Mouse (Mus musculus) lung, adult 2 months (tissue): ENCODE results near the gene Rab25. TPM values are rescaled to one million over a fixed set of nuclear protein-coding genes. Genes with fewer than 3 reads are reported as not detected.

Experiments used
- DNase-seq: peaks from one replicate; pipeline ENCODE4 v3.0.0; 2022
- H3K4me1 ChIP-seq: fragments of 200-500 bp; 2 replicates; pipeline ENCODE4 v1.6.1; 2011; ENCODE audit warnings: low read length; ENCODE audit not compliant: control insufficient read depth, insufficient read depth
- H3K4me3 ChIP-seq: fragments of 200-500 bp; replicated peaks from 2 replicates; pipeline ENCODE3; 2011; ENCODE audit warnings: low read depth, mild to moderate bottlenecking, control low read depth, low read length; ENCODE audit errors: extremely low read depth
- CTCF ChIP-seq: fragments of 200-500 bp; IDR thresholded peaks from 2 replicates; pipeline ENCODE4 v1.5.1; 2011; ENCODE audit warnings: mild to moderate bottlenecking, low read length, control low read depth; ENCODE audit not compliant: insufficient read depth
- POLR2A ChIP-seq: fragments of 200-500 bp; IDR thresholded peaks from 2 replicates; pipeline ENCODE4 v1.6.1; 2011; ENCODE audit warnings: low read depth, mild to moderate bottlenecking, control low read depth, low read length, borderline replicate concordance; ENCODE audit errors: extremely low read depth
- WGBS: fragments of 180-500 bp; shearing (Covaris S2); methylation state at CpG from one replicate; pipeline ENCODE4 v1.1.7; 2018; 5-methylcytosine and 5-hydroxymethylcytosine counted together
- polyA plus RNA-seq: library from polyadenylated mRNA; depleted of rRNA; stranded (reverse); fragments of >200 nt; gene quantifications from 2 replicates; pipeline ENCODE4 v1.2.3, GENCODE M21; 2012

The Rab25 gene
- polyA plus RNA-seq, 1 experiment = 105 TPM

DNA sequence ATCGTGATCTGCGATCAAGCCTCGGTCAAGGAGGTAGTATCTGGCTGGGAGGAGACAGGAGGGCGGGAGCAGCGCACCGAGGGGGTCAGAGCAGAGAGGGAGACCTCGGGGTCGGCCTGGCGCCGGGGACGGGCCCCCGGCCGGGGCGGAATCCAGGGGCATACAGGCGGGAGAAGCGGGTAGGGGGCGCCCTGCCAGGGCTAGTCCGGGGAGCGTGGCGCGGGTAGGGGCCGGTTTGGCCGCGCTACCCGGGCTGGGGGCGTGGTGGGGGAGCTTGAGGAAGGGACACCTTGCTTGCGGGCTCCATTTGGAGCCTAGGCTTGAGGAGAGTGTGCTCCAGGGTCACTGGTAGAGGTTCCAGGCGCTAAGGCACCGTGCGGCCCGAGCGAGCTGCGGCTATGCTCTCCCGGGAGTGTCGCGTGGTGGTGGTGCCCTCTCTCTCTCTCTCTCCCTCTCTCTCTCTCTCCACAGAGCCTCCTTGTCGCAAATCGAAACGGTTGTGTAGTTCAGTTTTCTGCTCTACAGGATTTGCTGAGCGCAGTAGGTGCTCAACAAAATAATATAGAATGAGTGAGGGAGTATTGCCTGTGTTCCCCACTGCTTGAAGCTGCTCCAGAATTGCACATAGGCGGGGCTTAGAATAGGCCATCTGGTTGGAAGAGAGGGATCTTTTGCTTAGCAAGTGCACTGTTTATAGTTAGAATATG, 5.9 kb upstream of the Rab25 start:
- TF ChIP-seq POLR2A = no peak
- TF ChIP-seq CTCF = no peak
- DNase-seq = peak; percentile 47
- under 1% methylated on average over 41 of the region's 41 CpGs for WGBS
- Histone ChIP-seq H3K4me3 (peak overlapping the region; percentile 93), H3K4me1 (peaks cover 3% of the 10 kb centered on the region)

- peaks cover 3% of the 10 kb centered on the region for H3K4me1 ChIP-seq
Measured at GRCm38 (mm10) chr3:88553525-88553879, 5.4 kb upstream of the Rab25 start, which contains the start of gene Ubqln4. Ubqln4 (plus strand) TSS chr3:88553758.

DNA sequence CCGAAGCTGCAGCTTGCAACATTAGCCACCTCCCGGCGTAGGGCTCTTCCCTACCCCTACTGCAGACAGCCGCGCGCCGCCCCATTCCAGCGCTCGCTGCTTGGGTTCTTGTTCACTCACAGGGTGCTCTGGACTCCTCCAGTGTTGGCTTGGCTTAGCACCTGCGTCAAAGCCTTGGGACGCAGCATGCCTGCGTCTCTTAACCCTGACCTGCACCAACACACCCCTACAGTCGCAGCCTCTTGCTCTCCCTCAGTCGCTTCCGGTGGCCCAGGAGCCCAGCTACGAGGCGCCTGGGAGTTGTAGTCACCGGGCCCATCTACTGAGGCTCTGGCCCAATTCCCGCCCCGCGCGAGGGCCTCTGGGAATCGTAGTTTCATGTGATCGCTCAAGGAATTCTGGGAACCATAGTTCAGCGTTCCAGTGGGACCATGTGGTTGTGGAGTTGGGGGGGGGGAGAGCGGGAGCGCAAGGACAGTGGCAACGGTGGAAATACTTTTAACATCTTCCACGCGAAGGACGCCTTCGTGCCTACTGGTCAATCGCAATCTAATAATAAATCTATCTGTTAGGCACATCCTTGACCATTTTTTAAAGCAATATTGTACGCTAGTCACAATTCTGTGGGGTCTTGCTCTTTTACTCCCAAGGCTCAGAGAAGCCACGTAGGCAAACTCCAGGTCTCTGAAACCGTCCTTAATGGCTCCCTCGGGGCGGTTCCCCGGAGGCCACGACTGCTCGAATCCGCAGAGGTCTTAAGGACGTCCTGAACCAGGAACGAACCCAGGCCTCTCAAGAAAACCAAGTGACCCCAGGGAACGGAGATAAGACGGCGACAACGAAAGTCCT, 4.8 kb upstream of the Rab25 start, which contains the start of gene Lamtor2:
Gene Lamtor2 (minus strand): TSS at position 399 of the 849 bp plus-strand sequence.
- peak; percentile 88 for TF ChIP-seq POLR2A
- TF ChIP-seq CTCF = no peak
- H3K4me1 ChIP-seq = peaks cover 3% of the 10 kb centered on the region
- peak within 1 kb of the TSS; percentile 93 for H3K4me3 ChIP-seq
- DNase-seq = peak; percentile 97
- WGBS = under 1% methylated on average over 48 of the region's 48 CpGs

More at GRCm38 (mm10) chr3:88553525-88553879, 5.4 kb upstream of the Rab25 start, which contains the start of gene Ubqln4:
- H3K4me3 ChIP-seq = peak within 1 kb of the TSS; percentile 93
- TF ChIP-seq POLR2A = peak; percentile 65; the same call in 1 of the 2 replicates
- TF ChIP-seq CTCF = peak; percentile 8; the same call in 1 of the 2 replicates
- 0% methylated on average over 36 of the region's 37 CpGs for WGBS
- peak; percentile 92 for DNase-seq

- TF ChIP-seq CTCF (no peak), POLR2A (no peak)
- no peak for DNase-seq
- 8% methylated on average over 16 of the region's 16 CpGs for WGBS
- Histone ChIP-seq H3K4me3 (peak overlapping the region; percentile 90), H3K4me1 (peaks cover 3% of the 10 kb centered on the region)
Measured at GRCm38 (mm10) chr3:88552082-88552645, 4.1 kb upstream of the Rab25 start.

DNA sequence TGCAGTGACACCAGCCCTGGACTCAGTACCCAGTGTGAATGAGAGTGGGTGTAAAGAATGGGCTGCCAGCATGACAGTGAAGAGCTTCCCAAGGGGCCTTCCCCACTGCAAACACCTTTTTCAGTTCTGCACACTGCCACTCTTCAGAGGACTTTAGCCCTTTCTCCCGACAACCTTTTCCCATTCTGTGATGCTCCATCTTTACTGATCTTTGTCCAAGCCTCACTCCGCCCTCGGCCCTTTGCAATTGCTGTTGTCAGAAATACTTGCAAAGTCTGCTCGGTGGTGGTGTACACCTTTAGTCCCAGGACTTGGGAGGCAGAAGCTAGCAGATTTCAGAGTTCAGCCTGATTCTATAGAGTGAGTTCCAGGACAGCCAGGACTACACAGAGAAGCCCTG, 3.5 kb upstream of the Rab25 start:
- peaks cover 3% of the 10 kb centered on the region for H3K4me1 ChIP-seq
- TF ChIP-seq CTCF (no peak), POLR2A (no peak)
- no peak for DNase-seq
- WGBS = 68% methylated on average over 4 of the region's 4 CpGs
- H3K4me3 ChIP-seq = no peak overlapping the region

DNA sequence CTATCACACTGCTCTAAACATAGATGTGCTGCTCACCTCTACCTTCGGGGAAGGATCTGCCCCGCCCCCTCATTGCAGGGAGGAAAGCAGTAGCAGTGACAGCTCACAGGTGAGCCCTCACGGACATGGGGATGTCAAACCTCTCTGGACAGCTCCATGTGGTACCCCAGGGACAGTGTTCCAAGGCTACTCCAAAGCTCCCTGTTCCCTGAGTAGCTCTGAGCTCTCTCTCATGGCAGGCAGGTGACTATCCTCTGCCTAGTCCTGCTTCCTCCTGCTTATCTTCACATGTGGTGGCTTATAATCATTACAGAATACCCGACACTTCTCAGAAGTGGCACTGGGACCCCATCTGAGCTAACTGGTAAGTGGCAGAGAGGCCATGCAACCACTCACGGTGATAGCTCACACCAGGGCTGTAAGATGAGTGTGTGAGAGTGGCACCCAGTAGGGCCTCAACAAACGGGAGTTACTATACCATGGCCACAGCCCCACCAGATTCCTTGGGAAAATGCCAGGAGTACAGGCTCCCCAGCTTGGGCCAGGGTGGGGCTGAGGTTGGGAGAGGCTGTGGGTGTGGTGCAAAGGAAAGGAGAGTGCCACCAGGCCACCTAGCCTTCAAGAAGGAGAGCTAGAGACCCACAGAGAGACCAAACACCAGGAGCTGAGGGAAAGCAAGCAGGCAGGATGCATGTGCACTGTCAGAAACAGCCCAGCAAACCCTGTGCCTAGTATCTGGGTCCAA, 1.3 kb downstream of the Rab25 start:
- no peak for TF ChIP-seq POLR2A
- TF ChIP-seq CTCF = no peak
- H3K4me3 ChIP-seq = no peak overlapping the region
- peaks cover 3% of the 10 kb centered on the region for H3K4me1 ChIP-seq
- DNase-seq = no peak
- WGBS = 59% methylated on average over 6 of the region's 6 CpGs

GRCm38 (mm10) chr3:88544955-88545591, 3.0 kb downstream of the Rab25 start:
- DNase-seq = no peak
- Histone ChIP-seq H3K4me1 (no peaks in the 10 kb centered on the region), H3K4me3 (no peak overlapping the region)
- WGBS = 65% methylated on average over 20 of the region's 20 CpGs
- TF ChIP-seq CTCF (no peak), POLR2A (no peak)

GRCm38 (mm10) chr3:88544514-88544913, 3.6 kb downstream of the Rab25 start:
- Histone ChIP-seq H3K4me1 (no peaks in the 10 kb centered on the region), H3K4me3 (no peak overlapping the region)
- DNase-seq = no peak
- TF ChIP-seq POLR2A (no peak), CTCF (peak; percentile 55; the same call in 1 of the 2 replicates)
- 37% methylated on average over 5 of the region's 5 CpGs for WGBS
